Mouse (Mus musculus): ENCODE measurements around the gene Myo18a. TPM values are rescaled to one million over a fixed set of nuclear protein-coding genes. Genes with fewer than 3 reads are reported as not detected.

Myo18a gene
- polyA plus RNA-seq, 1 experiment: 13.6 TPM

DNA sequence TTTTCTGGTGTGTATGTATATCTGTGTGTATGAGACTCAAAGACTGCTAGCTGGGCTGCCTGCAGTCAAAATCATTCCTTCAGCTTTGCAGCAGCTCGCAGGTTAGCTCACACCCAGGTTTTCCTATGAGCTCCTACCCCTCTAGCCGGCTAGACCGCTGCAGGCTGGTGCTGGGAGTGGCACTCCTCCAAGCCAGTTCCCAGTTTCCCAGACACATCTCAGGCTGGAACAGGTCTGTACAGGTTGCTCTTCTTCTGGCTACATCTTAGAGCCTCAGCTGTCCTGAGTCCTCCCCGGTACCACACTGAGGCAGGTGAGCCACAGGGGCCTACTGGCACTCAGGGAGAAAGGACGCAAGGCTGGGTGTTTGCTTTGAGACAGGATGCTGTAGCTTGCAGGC lies 74.8 kb downstream of the Myo18a start:
- H3K4me3 ChIP-seq (ENCODE audit: control insufficient read depth, low read depth, low read length): no peak overlapping the region
- no peaks in the 10 kb centered on the region for H3K36me3 ChIP-seq (ENCODE audit: control insufficient read depth, insufficient read depth, low read length)
- no peak for TF ChIP-seq CTCF (IDR thresholded peaks at IDR 0.05; ENCODE audit: control insufficient read depth, insufficient read depth, insufficient replicate concordance, low read depth, low read length)
- TF ChIP-seq POLR2A (IDR thresholded peaks at IDR 0.05; ENCODE audit: control insufficient read depth, low read depth, low read length): no peak
- H3K27ac ChIP-seq (ENCODE audit: control insufficient read depth, insufficient read depth, low read depth, low read length): no peak overlapping the region
- H3K4me1 ChIP-seq (ENCODE audit: control insufficient read depth, insufficient read depth, low read length): no peaks in the 10 kb centered on the region
- no peaks in the 10 kb centered on the region for H3K27me3 ChIP-seq (ENCODE audit: control insufficient read depth, insufficient read depth, low read length)

DNA sequence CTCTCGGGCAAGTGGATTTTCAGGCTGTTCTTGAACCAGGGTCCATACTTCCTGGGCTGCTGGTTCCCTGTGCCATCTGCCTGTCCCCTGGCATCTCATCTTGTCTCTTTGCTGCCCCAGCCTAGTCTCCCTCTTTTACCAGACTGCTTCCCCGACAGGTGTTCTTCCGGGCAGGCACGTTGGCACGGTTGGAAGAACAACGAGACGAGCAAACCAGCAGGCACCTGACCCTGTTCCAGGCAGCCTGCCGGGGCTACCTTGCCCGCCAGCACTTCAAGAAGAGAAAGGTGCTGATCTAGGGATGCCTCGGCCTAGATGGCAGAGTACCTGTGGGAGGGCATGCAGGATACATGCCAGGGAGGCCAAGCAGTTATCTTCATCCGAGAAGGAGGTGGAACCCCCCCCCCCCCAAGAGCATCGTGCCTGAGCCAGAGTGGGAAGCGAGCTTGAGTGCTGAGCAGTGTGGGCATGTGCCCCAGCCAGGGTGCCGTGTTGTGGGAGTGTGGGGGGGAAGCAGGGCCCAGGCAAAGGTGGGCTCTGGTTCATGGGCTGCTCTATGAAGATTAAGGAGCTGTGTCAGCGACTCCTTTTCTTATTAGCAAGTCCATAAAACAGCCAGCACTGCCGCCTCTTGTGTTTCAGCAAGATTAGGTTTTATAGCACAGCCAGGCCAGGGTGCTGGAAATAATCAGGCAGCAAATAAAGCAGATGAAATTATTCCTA lies 77.6 kb downstream of the Myo18a start:
- Histone ChIP-seq H3K4me3 (ENCODE audit: control insufficient read depth, low read depth, low read length) (no peak overlapping the region), H3K27ac (ENCODE audit: control insufficient read depth, insufficient read depth, low read depth, low read length) (no peak overlapping the region), H3K27me3 (ENCODE audit: control insufficient read depth, insufficient read depth, low read length) (no peaks in the 10 kb centered on the region), H3K36me3 (ENCODE audit: control insufficient read depth, insufficient read depth, low read length) (no peaks in the 10 kb centered on the region), H3K4me1 (ENCODE audit: control insufficient read depth, insufficient read depth, low read length) (no peaks in the 10 kb centered on the region)
- TF ChIP-seq POLR2A (IDR thresholded peaks at IDR 0.05; ENCODE audit: control insufficient read depth, low read depth, low read length): no peak
- TF ChIP-seq CTCF (IDR thresholded peaks at IDR 0.05; ENCODE audit: control insufficient read depth, insufficient read depth, insufficient replicate concordance, low read depth, low read length): no peak

DNA sequence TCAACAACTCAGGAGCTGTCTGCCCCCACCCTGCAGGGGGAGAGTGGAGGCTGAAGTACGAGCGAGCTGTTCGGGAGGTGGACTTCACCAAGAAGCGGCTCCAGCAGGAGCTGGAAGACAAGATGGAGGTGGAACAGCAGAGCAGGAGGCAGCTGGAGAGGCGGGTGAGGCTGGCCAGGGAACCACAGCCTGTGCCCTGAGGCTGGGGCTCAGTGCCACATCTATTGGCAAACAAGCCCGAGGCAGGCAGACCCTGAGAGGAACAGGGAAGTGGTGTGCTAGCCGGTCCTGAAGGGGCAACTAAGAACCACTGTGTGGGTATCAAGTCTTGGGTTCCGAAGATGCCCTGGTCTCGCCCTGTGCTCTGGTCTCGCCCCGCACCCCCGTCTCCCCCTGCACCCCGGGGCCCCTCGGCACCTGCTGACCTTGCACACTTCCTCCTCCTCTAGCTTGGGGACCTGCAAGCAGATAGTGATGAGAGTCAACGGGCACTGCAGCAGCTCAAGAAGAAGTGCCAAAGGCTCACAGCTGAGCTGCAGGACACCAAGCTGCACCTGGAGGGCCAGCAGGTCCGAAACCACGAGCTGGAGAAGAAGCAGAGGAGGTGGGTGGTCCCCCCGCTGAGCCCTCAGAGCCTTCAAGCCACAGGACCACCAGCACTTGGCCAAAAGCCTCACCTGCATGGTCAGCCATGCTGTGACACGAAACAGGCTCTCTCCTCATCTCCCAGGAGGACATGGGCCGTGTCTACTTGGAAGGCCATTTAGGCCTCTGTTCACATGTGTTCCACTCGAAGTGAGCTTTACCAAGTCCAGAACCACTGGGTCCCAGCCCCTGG lies 80.2 kb downstream of the Myo18a start:
- no peak for TF ChIP-seq POLR2A (IDR thresholded peaks at IDR 0.05; ENCODE audit: control insufficient read depth, low read depth, low read length)
- TF ChIP-seq CTCF (IDR thresholded peaks at IDR 0.05; ENCODE audit: control insufficient read depth, insufficient read depth, insufficient replicate concordance, low read depth, low read length): no peak

DNA sequence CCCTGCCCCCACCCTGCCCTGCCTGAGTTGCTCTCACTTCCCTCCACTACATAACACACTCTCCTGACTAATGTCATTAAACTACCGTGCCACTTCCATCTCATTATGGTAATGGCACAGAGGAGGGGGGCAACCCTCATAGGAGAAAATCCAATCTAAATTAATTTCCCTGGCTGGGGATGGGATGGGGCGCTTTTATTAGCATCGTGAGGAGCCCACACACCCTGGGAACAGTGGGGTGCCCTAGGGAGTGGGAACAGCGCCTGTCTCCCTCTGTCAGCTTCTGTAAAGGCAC lies 80.8 kb downstream of the Myo18a start:
- Histone ChIP-seq H3K27me3 (ENCODE audit: control insufficient read depth, insufficient read depth, low read length) (no peaks in the 10 kb centered on the region), H3K36me3 (ENCODE audit: control insufficient read depth, insufficient read depth, low read length) (no peaks in the 10 kb centered on the region), H3K27ac (ENCODE audit: control insufficient read depth, insufficient read depth, low read depth, low read length) (no peak overlapping the region), H3K4me3 (ENCODE audit: control insufficient read depth, low read depth, low read length) (no peak overlapping the region), H3K4me1 (ENCODE audit: control insufficient read depth, insufficient read depth, low read length) (no peaks in the 10 kb centered on the region)
- no peak for TF ChIP-seq POLR2A (IDR thresholded peaks at IDR 0.05; ENCODE audit: control insufficient read depth, low read depth, low read length)
- TF ChIP-seq CTCF (IDR thresholded peaks at IDR 0.05; ENCODE audit: control insufficient read depth, insufficient read depth, insufficient replicate concordance, low read depth, low read length): no peak

More for the DNA sequence above, 80.2 kb downstream of the Myo18a start:
- Histone ChIP-seq H3K27me3 (ENCODE audit: control insufficient read depth, insufficient read depth, low read length) (no peaks in the 10 kb centered on the region), H3K4me1 (ENCODE audit: control insufficient read depth, insufficient read depth, low read length) (no peaks in the 10 kb centered on the region), H3K4me3 (ENCODE audit: control insufficient read depth, low read depth, low read length) (no peak overlapping the region), H3K36me3 (ENCODE audit: control insufficient read depth, insufficient read depth, low read length) (no peaks in the 10 kb centered on the region), H3K27ac (ENCODE audit: control insufficient read depth, insufficient read depth, low read depth, low read length) (no peak overlapping the region)

DNA sequence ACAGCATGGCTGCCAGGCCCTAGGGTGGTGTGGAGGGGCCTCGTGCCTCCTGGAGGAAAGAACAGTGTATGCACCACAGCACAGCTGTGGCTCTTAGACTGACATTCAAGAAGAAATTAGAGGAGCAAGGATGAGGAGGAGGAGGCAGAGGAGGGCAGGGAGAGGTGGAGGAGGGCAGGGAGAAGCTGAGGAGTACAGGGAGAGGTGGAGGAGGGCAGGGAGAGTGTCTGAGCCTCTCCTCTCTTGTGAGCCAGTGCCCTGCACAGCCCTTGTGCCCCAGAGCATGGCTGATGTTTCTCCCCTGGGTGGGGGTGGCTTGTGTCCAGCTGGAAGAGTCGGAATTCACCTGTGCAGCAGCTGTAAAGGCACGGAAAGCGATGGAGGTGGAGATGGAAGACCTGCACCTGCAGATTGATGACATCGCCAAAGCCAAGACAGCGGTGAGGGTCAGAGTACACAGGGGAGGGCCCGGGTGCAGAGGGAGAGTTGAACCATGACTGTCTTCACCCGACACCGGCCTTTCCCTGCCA lies 84.6 kb downstream of the Myo18a start:
- no peak for TF ChIP-seq POLR2A (IDR thresholded peaks at IDR 0.05; ENCODE audit: control insufficient read depth, low read depth, low read length)
- TF ChIP-seq CTCF (IDR thresholded peaks at IDR 0.05; ENCODE audit: control insufficient read depth, insufficient read depth, insufficient replicate concordance, low read depth, low read length): no peak
- H3K4me1 ChIP-seq (ENCODE audit: control insufficient read depth, insufficient read depth, low read length): no peaks in the 10 kb centered on the region
- H3K27me3 ChIP-seq (ENCODE audit: control insufficient read depth, insufficient read depth, low read length): no peaks in the 10 kb centered on the region
- no peak overlapping the region for H3K27ac ChIP-seq (ENCODE audit: control insufficient read depth, insufficient read depth, low read depth, low read length)
- H3K36me3 ChIP-seq (ENCODE audit: control insufficient read depth, insufficient read depth, low read length): no peaks in the 10 kb centered on the region
- H3K4me3 ChIP-seq (ENCODE audit: control insufficient read depth, low read depth, low read length): no peak overlapping the region

DNA sequence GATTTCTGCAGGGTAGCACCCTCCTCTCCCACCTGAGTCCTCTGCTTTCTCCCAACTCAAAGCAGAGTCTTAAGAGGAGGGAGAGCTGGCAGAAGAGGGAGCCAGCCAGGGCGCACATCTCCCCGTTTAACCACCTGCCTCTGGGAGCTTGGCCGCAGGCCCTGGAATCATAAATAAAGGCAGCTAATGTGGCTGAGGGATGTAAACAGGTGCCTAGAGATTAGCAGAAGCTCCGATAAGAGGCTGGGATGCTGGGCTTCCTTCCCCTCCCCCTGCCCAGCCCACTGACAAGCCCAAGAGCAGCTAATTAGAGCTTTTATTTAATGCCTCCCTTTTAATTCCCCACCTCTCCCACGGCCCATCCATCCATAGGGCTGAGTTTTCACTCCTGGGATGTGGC lies 85.1 kb downstream of the Myo18a start:
- no peaks in the 10 kb centered on the region for H3K36me3 ChIP-seq (ENCODE audit: control insufficient read depth, insufficient read depth, low read length)
- H3K4me3 ChIP-seq (ENCODE audit: control insufficient read depth, low read depth, low read length): no peak overlapping the region
- H3K27me3 ChIP-seq (ENCODE audit: control insufficient read depth, insufficient read depth, low read length): no peaks in the 10 kb centered on the region
- no peak overlapping the region for H3K27ac ChIP-seq (ENCODE audit: control insufficient read depth, insufficient read depth, low read depth, low read length)
- TF ChIP-seq CTCF (IDR thresholded peaks at IDR 0.05; ENCODE audit: control insufficient read depth, insufficient read depth, insufficient replicate concordance, low read depth, low read length): no peak
- no peak for TF ChIP-seq POLR2A (IDR thresholded peaks at IDR 0.05; ENCODE audit: control insufficient read depth, low read depth, low read length)
- H3K4me1 ChIP-seq (ENCODE audit: control insufficient read depth, insufficient read depth, low read length): no peaks in the 10 kb centered on the region

DNA sequence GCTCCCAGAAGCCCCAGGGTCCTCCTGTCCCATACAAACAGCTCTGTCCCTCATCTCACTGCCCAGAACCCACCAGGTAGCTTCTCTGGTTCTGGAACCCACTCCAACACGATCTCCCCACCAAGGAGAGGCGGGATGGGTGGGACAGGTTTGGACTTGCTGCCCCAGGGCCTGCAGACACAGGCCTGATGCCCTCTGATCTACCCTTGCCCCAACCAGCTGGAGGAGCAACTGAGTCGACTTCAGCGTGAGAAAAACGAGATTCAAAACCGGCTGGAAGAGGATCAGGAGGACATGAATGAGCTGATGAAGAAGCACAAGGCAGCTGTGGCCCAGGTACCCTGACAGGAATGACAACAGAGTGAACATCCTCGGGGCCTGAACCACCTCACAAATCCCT lies 86.1 kb downstream of the Myo18a start:
- Histone ChIP-seq H3K27me3 (ENCODE audit: control insufficient read depth, insufficient read depth, low read length) (no peaks in the 10 kb centered on the region), H3K4me1 (ENCODE audit: control insufficient read depth, insufficient read depth, low read length) (no peaks in the 10 kb centered on the region), H3K4me3 (ENCODE audit: control insufficient read depth, low read depth, low read length) (no peak overlapping the region), H3K27ac (ENCODE audit: control insufficient read depth, insufficient read depth, low read depth, low read length) (no peak overlapping the region), H3K36me3 (ENCODE audit: control insufficient read depth, insufficient read depth, low read length) (no peaks in the 10 kb centered on the region)
- TF ChIP-seq CTCF (IDR thresholded peaks at IDR 0.05; ENCODE audit: control insufficient read depth, insufficient read depth, insufficient replicate concordance, low read depth, low read length) (no peak), POLR2A (IDR thresholded peaks at IDR 0.05; ENCODE audit: control insufficient read depth, low read depth, low read length) (no peak)

Data from testis, adult 2 months (tissue).